Mouse (Mus musculus): Measurements from ENCODE around the gene Wipi1. TPM values are rescaled to one million over a fixed set of nuclear protein-coding genes. Genes with fewer than 3 reads are reported as not detected.

The Wipi1 gene
- polyA plus RNA-seq, 1 experiment from 2014 or later: 21.5 TPM

DNA sequence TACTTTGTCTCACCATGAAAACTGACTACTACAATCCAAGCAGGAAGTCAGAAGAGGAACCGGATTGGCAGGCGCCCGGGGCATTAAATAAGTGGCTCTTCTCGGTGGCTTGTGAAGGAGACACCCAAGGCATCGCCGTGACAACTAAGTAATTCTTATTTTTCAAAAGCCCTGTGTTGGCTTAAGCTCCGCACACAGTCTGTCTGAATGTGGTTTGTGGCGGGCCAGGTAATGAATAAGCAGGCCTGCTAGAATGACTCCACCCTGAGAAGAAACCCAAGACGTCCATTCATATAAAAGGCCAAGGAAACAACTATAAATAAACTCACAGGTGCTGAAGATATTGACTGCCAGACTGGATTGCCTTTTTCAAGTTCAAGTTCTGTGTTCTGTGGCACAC, 3.5 kb upstream of the Wipi1 start:
- 73% methylated on average over 9 of the region's 9 CpGs for WGBS
- Histone ChIP-seq H3K4me2 (replicated peaks) (no peak overlapping the region), H3K27me3 (replicated peaks) (no peaks in the 10 kb centered on the region), H3K9ac (no peak overlapping the region), H3K9me3 (no peaks in the 10 kb centered on the region), H3K27ac (no peak overlapping the region), H3K4me1 (peaks cover 6% of the 10 kb centered on the region), H3K4me3 (no peak overlapping the region), H3K36me3 (no peaks in the 10 kb centered on the region)
- ATAC-seq (ENCODE audit: low FRiP score, low read depth): no peak

DNA sequence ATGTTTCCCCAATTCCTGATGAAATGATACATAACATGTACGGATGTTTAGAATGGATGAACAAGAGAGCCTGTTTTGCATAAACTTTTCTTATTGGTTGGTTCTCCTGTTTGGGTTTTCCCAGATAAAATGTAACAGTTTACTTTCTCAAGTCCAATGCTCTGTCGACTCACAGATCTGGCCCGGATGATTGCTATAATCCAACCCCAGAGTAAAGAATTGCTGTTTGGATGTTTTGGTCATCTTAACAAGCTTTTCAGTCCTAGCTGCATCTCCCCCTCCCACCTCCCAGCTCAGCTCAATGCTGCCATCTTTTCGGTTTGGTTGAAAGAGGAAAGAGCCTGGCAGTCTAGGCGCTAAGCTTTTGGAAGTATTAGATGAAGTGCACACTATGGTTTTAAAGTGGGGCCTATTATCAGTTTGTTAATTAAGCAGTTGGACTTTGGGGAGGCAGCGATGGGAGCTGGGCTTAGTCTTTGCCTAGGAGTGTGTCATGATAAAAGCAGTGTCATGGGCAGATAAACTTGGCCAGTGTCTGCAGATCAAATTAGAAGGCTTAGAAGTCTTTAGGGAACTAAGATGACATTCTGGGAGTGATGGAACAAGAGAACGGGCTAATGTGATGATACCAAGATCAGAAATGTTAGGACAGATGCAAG, 1.2 kb upstream of the Wipi1 start:
- Histone ChIP-seq H3K4me1 (peaks cover 10% of the 10 kb centered on the region), H3K27ac (no peak overlapping the region), H3K4me2 (replicated peaks) (no peak overlapping the region), H3K4me3 (no peak overlapping the region), H3K27me3 (replicated peaks) (no peaks in the 10 kb centered on the region), H3K9ac (no peak overlapping the region), H3K36me3 (no peaks in the 10 kb centered on the region), H3K9me3 (no peaks in the 10 kb centered on the region)
- 81% methylated on average over 7 of the region's 7 CpGs for WGBS
- ATAC-seq (ENCODE audit: low FRiP score, low read depth): no peak

DNA sequence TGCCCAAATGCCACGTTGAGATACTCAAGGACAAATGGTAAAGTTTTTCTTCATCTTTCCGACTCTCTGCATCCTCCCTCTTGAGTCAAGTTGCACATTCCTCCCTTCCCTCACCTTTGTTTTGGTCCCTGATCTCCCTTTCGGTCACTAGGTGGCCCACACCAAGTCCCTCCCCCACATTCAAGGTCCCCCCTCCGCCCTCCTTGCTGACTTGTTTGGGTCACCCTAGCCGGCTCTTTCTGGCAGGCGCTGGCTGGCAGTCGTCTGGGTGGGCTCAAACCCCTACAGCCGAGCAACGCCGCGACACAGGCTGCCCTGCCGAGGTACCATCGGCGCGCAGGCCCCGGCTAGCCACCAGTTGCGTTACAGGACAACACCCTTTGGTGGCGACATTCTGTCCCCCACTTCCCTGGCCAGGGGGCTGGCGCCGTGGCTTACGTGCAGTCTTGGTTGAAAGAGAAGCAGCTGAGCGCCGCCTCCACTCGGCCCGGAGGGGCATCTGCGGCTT, 918 bp downstream of the Wipi1 start:
- ATAC-seq (ENCODE audit: low FRiP score, low read depth): no peak
- WGBS: 1% methylated on average over 26 of the region's 26 CpGs

DNA sequence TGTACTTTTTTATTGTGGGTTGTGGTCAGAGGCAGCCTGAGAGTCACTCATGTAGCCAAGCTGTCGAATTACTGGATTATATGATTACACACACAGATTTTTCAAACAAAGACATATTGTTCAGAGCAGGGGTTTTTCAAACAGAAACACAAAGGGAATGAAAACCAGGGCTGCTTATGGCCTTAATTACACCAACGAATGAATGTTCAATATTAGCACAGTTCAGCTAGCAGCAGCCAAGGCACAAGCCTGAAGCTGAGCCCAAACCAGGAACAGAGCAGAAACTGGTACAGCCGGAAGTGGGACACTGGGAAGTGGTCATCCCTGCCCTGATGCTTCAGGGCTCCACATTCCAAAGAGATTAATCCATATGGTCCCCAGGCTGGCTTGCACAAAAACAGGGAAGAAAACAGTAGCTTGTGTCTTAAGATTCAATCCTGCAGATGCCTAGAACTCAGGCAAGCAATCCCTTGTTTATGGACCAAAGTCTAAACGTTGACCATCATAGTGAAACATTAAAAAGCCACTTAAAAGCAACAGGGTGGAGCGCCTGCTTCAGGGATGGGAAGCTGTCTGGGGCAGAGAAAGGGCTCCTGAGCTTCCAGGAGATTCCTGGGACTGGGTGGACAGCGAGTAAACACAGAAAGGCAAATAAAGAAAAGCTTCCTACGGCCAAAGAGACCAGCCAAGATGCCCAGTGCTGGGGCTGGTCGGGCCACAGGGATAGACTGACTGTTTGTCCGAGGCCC, 1.5 kb downstream of the Wipi1 start:
- peak overlapping the region; percentile 53 for H3K4me3 ChIP-seq
- no peaks in the 10 kb centered on the region for H3K27me3 ChIP-seq (replicated peaks)
- H3K4me1 ChIP-seq: peaks cover 10% of the 10 kb centered on the region
- peak overlapping the region; percentile 62 for H3K9ac ChIP-seq
- peak overlapping the region; percentile 80 for H3K4me2 ChIP-seq (replicated peaks)
- no peaks in the 10 kb centered on the region for H3K36me3 ChIP-seq
- H3K27ac ChIP-seq: no peak overlapping the region
- H3K9me3 ChIP-seq: no peaks in the 10 kb centered on the region
- WGBS: 21% methylated on average over 9 of the region's 9 CpGs
- ATAC-seq (ENCODE audit: low FRiP score, low read depth): no peak

More for the DNA sequence above, 918 bp downstream of the Wipi1 start:
- Histone ChIP-seq H3K4me2 (replicated peaks) (peak overlapping the region; percentile 80), H3K36me3 (no peaks in the 10 kb centered on the region), H3K9me3 (no peaks in the 10 kb centered on the region), H3K4me1 (peaks cover 10% of the 10 kb centered on the region), H3K27ac (no peak overlapping the region), H3K9ac (peak overlapping the region; percentile 62), H3K4me3 (peak overlapping the region; percentile 53), H3K27me3 (replicated peaks) (no peaks in the 10 kb centered on the region)

DNA sequence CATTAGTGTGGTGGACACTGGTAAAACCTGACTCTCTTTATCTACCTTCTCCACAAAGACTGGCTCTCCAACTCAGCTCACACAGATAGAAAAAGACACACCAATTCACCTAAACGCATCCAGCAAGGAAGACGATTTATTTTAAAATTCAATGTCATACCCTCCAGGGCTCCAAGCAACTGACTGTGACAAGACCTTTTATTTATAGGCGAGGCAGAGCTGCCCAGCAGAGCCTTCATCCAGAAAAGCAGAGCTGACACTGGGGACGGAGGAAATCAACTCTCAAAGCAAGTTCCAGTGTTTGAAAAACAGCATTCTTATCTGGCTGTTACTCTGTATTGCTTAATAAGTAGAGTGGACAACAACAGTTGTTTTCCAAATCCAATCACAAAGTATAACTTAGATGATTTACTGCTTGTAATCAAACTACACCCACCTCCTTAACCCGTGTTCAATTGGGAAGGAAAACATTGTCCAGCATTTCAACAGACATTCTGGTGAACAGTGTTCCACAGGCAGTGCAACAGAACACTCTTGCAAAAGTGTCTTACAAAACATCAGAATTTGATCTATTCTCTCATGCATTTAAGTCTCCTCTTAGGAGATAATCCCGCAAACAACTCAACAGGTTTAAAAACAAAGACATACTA, 2.7 kb downstream of the Wipi1 start:
- H3K4me1 ChIP-seq: peaks cover 10% of the 10 kb centered on the region
- no peak overlapping the region for H3K9ac ChIP-seq
- H3K9me3 ChIP-seq: no peaks in the 10 kb centered on the region
- no peak overlapping the region for H3K4me3 ChIP-seq
- no peak overlapping the region for H3K4me2 ChIP-seq (replicated peaks)
- 69% methylated on average over 6 of the region's 6 CpGs for WGBS
- H3K27me3 ChIP-seq (replicated peaks): no peaks in the 10 kb centered on the region
- ATAC-seq (ENCODE audit: low FRiP score, low read depth): no peak
- H3K27ac ChIP-seq: no peak overlapping the region
- no peaks in the 10 kb centered on the region for H3K36me3 ChIP-seq

DNA sequence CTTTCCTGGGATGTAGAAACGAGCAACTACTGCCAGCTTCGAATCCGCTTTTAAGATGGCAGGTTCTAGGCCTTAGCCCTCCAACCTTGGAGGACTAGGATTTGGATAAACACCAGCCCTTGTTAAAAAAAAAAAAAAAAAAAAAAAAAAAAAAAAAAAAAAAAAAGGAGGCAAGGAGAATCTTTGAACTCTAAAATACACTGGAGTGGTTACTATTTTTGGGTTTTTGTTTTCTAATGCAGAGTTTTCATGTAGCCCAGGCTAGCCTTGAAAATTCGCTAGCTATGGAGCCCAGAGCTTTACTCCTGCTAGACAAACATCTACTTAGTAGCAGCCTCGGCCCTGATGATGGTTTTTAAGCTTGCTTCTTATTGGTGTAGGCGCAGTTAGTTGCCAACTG, 4.2 kb downstream of the Wipi1 start:
- H3K4me1 ChIP-seq: peaks cover 10% of the 10 kb centered on the region
- no peak overlapping the region for H3K9ac ChIP-seq
- no peak overlapping the region for H3K4me3 ChIP-seq
- no peaks in the 10 kb centered on the region for H3K36me3 ChIP-seq
- no peak overlapping the region for H3K27ac ChIP-seq
- 82% methylated on average over 6 of the region's 6 CpGs for WGBS
- no peaks in the 10 kb centered on the region for H3K27me3 ChIP-seq (replicated peaks)
- no peaks in the 10 kb centered on the region for H3K9me3 ChIP-seq
- ATAC-seq (ENCODE audit: low FRiP score, low read depth): no peak
- no peak overlapping the region for H3K4me2 ChIP-seq (replicated peaks)

DNA sequence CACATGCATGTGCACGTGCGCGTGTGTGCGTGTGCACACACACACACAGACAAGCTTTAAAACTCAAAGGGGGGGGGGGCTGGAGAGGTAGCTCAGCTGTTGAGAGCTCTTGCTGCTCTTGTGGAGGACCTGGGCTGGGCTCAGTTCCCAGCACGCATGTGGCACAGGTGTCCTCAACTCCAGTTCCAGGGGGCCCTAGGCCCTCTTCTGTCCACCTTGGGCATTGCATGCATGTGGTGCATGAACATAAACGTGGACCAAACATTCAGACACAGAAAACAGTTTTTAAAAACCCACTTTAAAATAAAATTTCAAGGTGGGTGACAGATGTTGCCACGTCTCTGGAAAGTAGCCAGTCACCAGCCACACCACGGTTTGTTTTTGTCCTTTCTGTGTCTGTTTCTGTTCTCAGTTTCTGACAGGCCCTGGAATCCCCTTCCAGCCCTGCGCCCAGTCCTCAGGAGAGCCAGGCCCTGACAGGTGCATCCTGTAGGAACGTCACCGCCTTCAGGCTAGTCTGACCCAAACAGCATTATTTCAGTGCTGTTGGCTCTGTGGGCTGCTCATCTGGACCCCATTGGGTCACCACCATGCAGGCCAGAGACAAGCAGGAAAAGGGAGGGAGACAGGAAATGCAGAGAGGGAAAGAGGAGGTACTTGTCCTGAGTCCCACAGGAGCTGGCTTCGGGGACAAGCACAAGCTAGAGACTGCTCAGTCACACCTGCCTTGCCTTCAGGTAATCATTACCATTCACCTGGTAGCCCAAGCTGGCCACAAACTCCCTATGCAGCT, 12.8 kb downstream of the Wipi1 start:
- Histone ChIP-seq H3K4me2 (replicated peaks) (no peak overlapping the region), H3K27ac (no peak overlapping the region), H3K9me3 (no peaks in the 10 kb centered on the region), H3K36me3 (no peaks in the 10 kb centered on the region; the same call in 1 of the 2 replicates), H3K4me1 (no peaks in the 10 kb centered on the region), H3K9ac (no peak overlapping the region), H3K27me3 (replicated peaks) (no peaks in the 10 kb centered on the region), H3K4me3 (no peak overlapping the region)
- WGBS: 88% methylated on average over 12 of the region's 12 CpGs
- ATAC-seq (ENCODE audit: low FRiP score, low read depth): no peak

DNA sequence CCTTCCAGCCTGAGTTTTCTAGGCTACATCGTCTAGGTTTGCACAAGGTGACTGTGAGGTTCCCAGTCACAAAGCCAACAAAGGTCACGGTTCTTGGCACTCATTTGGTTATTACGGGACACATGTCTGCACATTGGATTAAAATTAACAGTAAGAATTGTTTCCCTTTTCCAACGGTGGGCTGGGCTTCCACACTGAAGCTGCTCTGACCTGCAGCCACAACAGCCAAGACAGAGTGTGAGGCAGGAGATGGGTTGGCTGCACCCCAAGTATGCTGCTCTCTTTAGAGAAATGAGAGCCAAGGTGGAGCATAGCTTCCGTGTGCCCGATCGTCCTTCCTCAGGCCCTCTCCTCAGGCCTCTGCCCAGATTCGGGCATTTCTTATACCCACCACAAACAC, 17.0 kb downstream of the Wipi1 start:
- no peak overlapping the region for H3K9ac ChIP-seq
- 94% methylated on average over 8 of the region's 8 CpGs for WGBS
- no peak overlapping the region for H3K4me2 ChIP-seq (replicated peaks)
- H3K4me1 ChIP-seq: no peaks in the 10 kb centered on the region
- H3K27me3 ChIP-seq (replicated peaks): no peaks in the 10 kb centered on the region
- H3K9me3 ChIP-seq: no peaks in the 10 kb centered on the region
- no peak overlapping the region for H3K27ac ChIP-seq
- H3K36me3 ChIP-seq: no peaks in the 10 kb centered on the region; the same call in 1 of the 2 replicates
- no peak overlapping the region for H3K4me3 ChIP-seq
- no peak for ATAC-seq (ENCODE audit: low FRiP score, low read depth)

DNA sequence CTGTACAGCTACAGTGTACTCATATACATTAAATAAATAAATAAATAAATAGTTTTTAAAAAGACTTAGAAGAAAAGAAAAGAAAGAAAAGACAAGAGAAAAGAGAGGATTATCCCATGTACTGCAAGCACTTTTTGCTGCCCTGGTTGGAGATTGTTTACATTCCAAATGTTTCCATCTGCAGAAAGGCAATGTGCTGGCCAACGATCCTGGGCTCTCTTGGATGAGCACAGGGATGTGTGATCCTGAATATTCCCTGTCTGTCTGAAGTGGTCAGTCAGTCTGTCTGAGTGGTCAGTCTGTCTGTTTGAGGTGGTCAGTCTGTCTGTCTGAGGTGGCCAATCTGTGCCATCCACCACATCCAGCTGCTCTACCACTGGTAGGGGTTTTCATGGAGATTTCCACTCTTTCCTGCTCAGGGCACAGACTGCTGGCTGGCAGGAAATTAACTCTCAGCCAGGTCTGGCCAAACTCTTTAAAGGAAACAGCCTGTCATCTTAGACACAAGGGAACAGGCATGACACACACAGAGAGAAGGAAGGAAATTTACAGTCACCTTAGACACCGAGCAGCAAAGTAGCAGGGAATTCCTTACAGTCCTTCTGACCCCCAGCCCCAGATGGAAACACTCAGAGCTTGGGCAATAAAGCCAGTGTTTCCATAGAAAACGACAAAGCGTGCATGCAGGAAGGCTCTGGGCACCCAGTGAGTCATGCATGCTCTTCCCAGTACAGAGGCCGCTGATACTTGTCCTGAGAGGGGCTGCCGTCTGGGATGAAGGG, 18.4 kb downstream of the Wipi1 start:
- Histone ChIP-seq H3K27ac (no peak overlapping the region), H3K4me3 (no peak overlapping the region), H3K4me2 (replicated peaks) (no peak overlapping the region), H3K27me3 (replicated peaks) (no peaks in the 10 kb centered on the region), H3K4me1 (no peaks in the 10 kb centered on the region), H3K36me3 (no peaks in the 10 kb centered on the region; the same call in 1 of the 2 replicates), H3K9me3 (no peaks in the 10 kb centered on the region), H3K9ac (no peak overlapping the region)
- ATAC-seq (ENCODE audit: low FRiP score, low read depth): no peak
- 55% methylated on average over 6 of the region's 6 CpGs for WGBS

DNA sequence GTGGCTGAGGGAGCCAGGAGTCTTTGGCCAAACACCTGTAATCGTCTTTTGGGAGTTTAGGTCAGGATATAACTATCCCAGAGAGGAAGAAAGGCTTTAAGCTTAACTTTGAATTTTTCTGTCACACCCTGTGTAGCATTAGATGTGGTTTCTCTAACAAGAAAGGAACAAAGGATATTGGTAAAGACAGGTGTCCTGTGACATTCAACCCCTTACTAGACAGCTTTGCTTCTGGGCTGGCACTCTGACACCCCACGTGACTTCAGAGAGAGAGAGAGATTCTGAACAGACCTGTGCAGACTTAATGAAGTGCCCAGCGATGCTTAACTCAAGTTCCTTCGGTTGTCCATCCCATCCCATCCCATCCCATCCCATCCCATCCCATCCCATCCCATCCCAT, 20.3 kb downstream of the Wipi1 start:
- Histone ChIP-seq H3K27me3 (replicated peaks) (no peaks in the 10 kb centered on the region), H3K9me3 (no peaks in the 10 kb centered on the region), H3K4me2 (replicated peaks) (no peak overlapping the region), H3K4me1 (no peaks in the 10 kb centered on the region), H3K4me3 (no peak overlapping the region), H3K27ac (no peak overlapping the region), H3K9ac (no peak overlapping the region), H3K36me3 (no peaks in the 10 kb centered on the region; the same call in 1 of the 2 replicates)
- no peak for ATAC-seq (ENCODE audit: low FRiP score, low read depth)
- 85% methylated on average over 4 of the region's 4 CpGs for WGBS

DNA sequence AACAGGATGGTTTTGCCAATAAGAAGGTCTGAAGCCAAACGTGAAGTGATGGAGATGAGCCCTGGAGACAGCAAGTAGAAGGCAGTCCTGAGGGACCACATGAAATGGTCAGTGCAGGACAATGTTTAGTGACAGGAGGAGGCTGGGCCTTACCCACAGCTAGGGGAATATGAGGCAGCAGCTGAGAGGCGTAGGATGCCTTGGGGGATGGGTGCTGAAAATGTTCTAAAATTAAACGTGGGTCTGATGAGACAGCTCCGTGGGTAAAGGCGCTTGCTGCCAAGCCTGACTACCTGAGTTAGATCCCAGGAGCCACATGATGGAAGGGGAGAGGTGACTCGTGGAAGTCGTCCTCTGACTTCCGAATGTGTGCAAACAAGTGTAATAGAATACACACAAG, 21.8 kb downstream of the Wipi1 start:
- no peaks in the 10 kb centered on the region for H3K4me1 ChIP-seq
- H3K27me3 ChIP-seq (replicated peaks): no peaks in the 10 kb centered on the region
- H3K36me3 ChIP-seq: no peaks in the 10 kb centered on the region; the same call in 1 of the 2 replicates
- 90% methylated on average over 8 of the region's 8 CpGs for WGBS
- H3K4me3 ChIP-seq: no peak overlapping the region
- no peak for ATAC-seq (ENCODE audit: low FRiP score, low read depth)
- H3K9me3 ChIP-seq: no peaks in the 10 kb centered on the region
- no peak overlapping the region for H3K27ac ChIP-seq
- no peak overlapping the region for H3K9ac ChIP-seq
- H3K4me2 ChIP-seq (replicated peaks): no peak overlapping the region

Data from neural tube, embryonic 12.5 days (tissue).